Mouse (Mus musculus) liver, embryonic 11.5 days (tissue): ENCODE measurements around the gene Mgat4a. TPM values are rescaled to one million over a fixed set of nuclear protein-coding genes. Genes with fewer than 3 reads are reported as not detected.

Experiments used
- ATAC-seq: fragments of 200-750 bp; cut with Nextera tagmentation; replicated peaks from 2 replicates; pipeline ENCODE4 v1.8.0; 2017; ENCODE audit warnings: moderate number of reproducible peaks, mild to moderate bottlenecking, moderate TSS enrichment, moderate library complexity; ENCODE audit not compliant: low FRiP score
- DNase-seq: peaks from one replicate; pipeline ENCODE4 v3.0.0-alpha.2; 2017; ENCODE audit warnings: low spot score
- H3K27ac ChIP-seq: fragments of 300-500 bp; sonication (generic); 2 replicates; pipeline ENCODE4 v1.5.1; 2014; ENCODE audit warnings: mild to moderate bottlenecking, low read depth, low read length, control low read depth
- H3K27me3 ChIP-seq: fragments of 300-500 bp; sonication (generic); replicated peaks from 2 replicates; pipeline ENCODE4 v1.6.1; 2014; ENCODE audit warnings: low read length, mixed read lengths; ENCODE audit not compliant: control insufficient read depth, insufficient read depth
- H3K36me3 ChIP-seq: fragments of 300-500 bp; sonication (generic); 2 replicates; pipeline ENCODE4 v1.6.1; 2014; ENCODE audit warnings: mild to moderate bottlenecking, low read length, moderate library complexity, mixed read lengths; ENCODE audit not compliant: control insufficient read depth, insufficient read depth
- H3K4me1 ChIP-seq: fragments of 300-500 bp; sonication (generic); replicated peaks from 2 replicates; pipeline ENCODE4 v1.6.1; 2014; ENCODE audit warnings: low read length, mixed read lengths; ENCODE audit not compliant: control insufficient read depth, insufficient read depth
- H3K4me2 ChIP-seq: fragments of 300-500 bp; sonication (generic); 2 replicates; pipeline ENCODE4 v1.6.1; 2014; ENCODE audit warnings: mild to moderate bottlenecking, control low read depth, moderate library complexity
- H3K4me3 ChIP-seq: fragments of 300-500 bp; sonication (generic); 2 replicates; pipeline ENCODE4 v1.5.1; 2014; ENCODE audit warnings: low read depth, low read length, control low read depth
- H3K9ac ChIP-seq: fragments of 300-500 bp; sonication (generic); 2 replicates; pipeline ENCODE4 v1.6.1; 2014; ENCODE audit warnings: low read depth, low read length, control low read depth
- H3K9me3 ChIP-seq: fragments of 300-500 bp; sonication (generic); 2 replicates; pipeline ENCODE4 v1.6.1; 2016; ENCODE audit warnings: low read length, inconsistent platforms, mixed read lengths; ENCODE audit not compliant: control insufficient read depth
- WGBS: fragments of 180-500 bp; shearing (Covaris S2); extraction: QIAGEN DNeasy Blood & Tissue Kit; methylation state at CpG from one replicate; pipeline ENCODE4 v1.1.7; 2014; 5-methylcytosine and 5-hydroxymethylcytosine counted together
- polyA plus RNA-seq: library from polyadenylated mRNA; unstranded; fragments of >200 nt; fragmentation: Nextera tagmentation; extraction: Ambion mirVana; gene quantifications from 2 replicates; pipeline ENCODE4 v1.2.1, GENCODE M21; 2014

Gene Mgat4a
- polyA plus RNA-seq, 1 experiment from 2014 or later, result 2.6 TPM

GRCm38 (mm10) chr1:37398961-37399360 is 141.9 kb downstream of the Mgat4a start:
- no peak overlapping the region for H3K4me2 ChIP-seq
- H3K4me3 ChIP-seq, result no peak overlapping the region
- H3K9me3 ChIP-seq, result no peaks in the 10 kb centered on the region
- 69% methylated on average over 3 of the region's 3 CpGs for WGBS
- ATAC-seq (no peak), DNase-seq (no peak)
- no peaks in the 10 kb centered on the region for H3K36me3 ChIP-seq
- H3K27me3 ChIP-seq, result no peaks in the 10 kb centered on the region
- H3K9ac ChIP-seq, result no peak overlapping the region
- H3K4me1 ChIP-seq, result no peaks in the 10 kb centered on the region; the same call in 1 of the 2 replicates
- H3K27ac ChIP-seq, result 0 out of 2 replicates have a peak overlapping the region, but pooled peaks have one; percentile 5

DNA sequence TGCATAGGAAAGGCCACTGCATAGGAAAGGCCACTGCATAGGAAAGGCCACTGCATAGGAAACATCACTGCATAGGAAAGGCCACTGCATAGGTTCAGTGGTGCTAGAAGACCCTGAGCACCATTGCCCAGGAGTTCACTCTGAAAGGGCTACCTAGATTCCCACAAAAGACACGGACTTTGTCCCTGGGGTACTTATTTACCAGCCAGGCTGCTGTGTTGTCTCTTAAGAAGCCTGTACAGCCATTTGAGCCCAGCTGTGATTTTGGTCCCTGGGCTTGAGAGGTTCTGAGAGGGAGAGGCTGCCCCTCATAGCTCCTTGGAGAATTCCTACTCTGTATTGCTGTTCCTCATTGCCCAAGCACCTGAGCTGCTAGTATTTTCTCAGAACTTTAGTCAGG is 144.3 kb downstream of the Mgat4a start:
- DNase-seq, result no peak
- 67% methylated on average over 1 of the region's 1 CpGs for WGBS
- Histone ChIP-seq H3K4me3 (no peak overlapping the region), H3K36me3 (no peaks in the 10 kb centered on the region), H3K9me3 (no peaks in the 10 kb centered on the region), H3K9ac (no peak overlapping the region), H3K4me2 (no peak overlapping the region), H3K4me1 (no peaks in the 10 kb centered on the region; the same call in 1 of the 2 replicates), H3K27me3 (no peaks in the 10 kb centered on the region), H3K27ac (no peak overlapping the region)
- no peak for ATAC-seq

GRCm38 (mm10) chr1:37393174-37393573 is 147.6 kb downstream of the Mgat4a start:
- WGBS, result 87% methylated on average over 5 of the region's 5 CpGs
- Histone ChIP-seq H3K36me3 (no peaks in the 10 kb centered on the region), H3K9me3 (no peaks in the 10 kb centered on the region), H3K27me3 (no peaks in the 10 kb centered on the region), H3K27ac (no peak overlapping the region), H3K4me2 (no peak overlapping the region), H3K4me1 (no peaks in the 10 kb centered on the region), H3K4me3 (no peak overlapping the region), H3K9ac (no peak overlapping the region)
- DNase-seq (no peak), ATAC-seq (no peak)

Other genes with a start within 250 kb of the Mgat4a start
- gene Inpp4a, start 241.2 kb downstream of the Mgat4a start, polyA plus RNA-seq, result 6.0 and 6.8 TPM in 2 replicates
- gene Coa5, start 110.9 kb downstream of the Mgat4a start, polyA plus RNA-seq, result 71.8 and 80.9 TPM in 2 replicates
- 111 and 113 TPM in 2 replicates for gene Unc50, start 110.9 kb downstream of the Mgat4a start, polyA plus RNA-seq
- gene 2010300C02Rik, start 179.1 kb upstream of the Mgat4a start, polyA plus RNA-seq, result 0.58 and 0.69 TPM in 2 replicates